Mouse (Mus musculus) heart, embryonic 15.5 days (tissue): ENCODE measurements at regions not wholly inside any gene's neighbourhood (a gene's known extent, or its start where the extent isn't known, plus 50 kb on each side); places are given as distances from the start of the nearest gene placed in this dataset.
A peak's percentile ranks its signal among the peaks of the same experiment; 100 is the strongest.

Source experiments
- ATAC-seq: fragments of 200-750 bp; cut with Nextera tagmentation; replicated peaks from 2 replicates; pipeline ENCODE4 v1.8.0; 2017; ENCODE audit warnings: low read depth, moderate TSS enrichment; ENCODE audit not compliant: insufficient number of reproducible peaks, insufficient read depth, low FRiP score
- H3K27ac ChIP-seq: fragments of 300-500 bp; sonication (generic); 2 replicates; pipeline ENCODE4 v1.5.1; 2015; ENCODE audit warnings: mild to moderate bottlenecking, inconsistent platforms
- H3K27me3 ChIP-seq: fragments of 300-500 bp; sonication (generic); 2 replicates; pipeline ENCODE4 v1.6.1; 2015; ENCODE audit warnings: inconsistent platforms
- H3K36me3 ChIP-seq: fragments of 300-500 bp; sonication (generic); 2 replicates; pipeline ENCODE4 v1.6.1; 2015; ENCODE audit warnings: mild to moderate bottlenecking, inconsistent platforms
- H3K4me1 ChIP-seq: fragments of 300-500 bp; sonication (generic); replicated peaks from 2 replicates; pipeline ENCODE4 v1.6.1; 2015; ENCODE audit warnings: inconsistent platforms
- H3K4me2 ChIP-seq: fragments of 300-500 bp; sonication (generic); 2 replicates; pipeline ENCODE4 v1.6.1; 2015; ENCODE audit warnings: inconsistent platforms, mild to moderate bottlenecking, moderate library complexity
- H3K4me3 ChIP-seq: fragments of 300-500 bp; sonication (generic); 2 replicates; pipeline ENCODE4 v1.5.1; 2015; ENCODE audit warnings: mild to moderate bottlenecking, inconsistent platforms
- H3K9ac ChIP-seq: fragments of 300-500 bp; sonication (generic); 2 replicates; pipeline ENCODE4 v1.6.1; 2015; ENCODE audit warnings: mild to moderate bottlenecking, inconsistent platforms
- H3K9me3 ChIP-seq: fragments of 300-500 bp; sonication (generic); replicated peaks from 2 replicates; pipeline ENCODE4 v1.6.1; 2016; ENCODE audit warnings: inconsistent platforms
- WGBS: fragments of 180-500 bp; shearing (Covaris S2); methylation state at CpG from one replicate; pipeline ENCODE4 v1.1.7; 2015; ENCODE audit warnings: mixed read lengths; 5-methylcytosine and 5-hydroxymethylcytosine counted together

- no peak overlapping the region for H3K4me2 ChIP-seq
- 44% methylated on average over 1 of the region's 1 CpGs for WGBS
- H3K27me3 ChIP-seq = no peaks in the 10 kb centered on the region
- H3K27ac ChIP-seq = no peak overlapping the region
- H3K4me3 ChIP-seq = no peak overlapping the region
- no peak for ATAC-seq
- H3K4me1 ChIP-seq = peaks cover 4% of the 10 kb centered on the region; the same call in 1 of the 2 replicates
- no peak overlapping the region for H3K9ac ChIP-seq
- H3K36me3 ChIP-seq = no peaks in the 10 kb centered on the region
- no peaks in the 10 kb centered on the region for H3K9me3 ChIP-seq
These were observed 794.9 kb downstream of the Gsdmc2 start for GRCm38 (mm10) chr15:63050033-63050432.

GRCm38 (mm10) chr15:63042367-63042766 lies 802.6 kb downstream of the Gsdmc2 start:
- H3K27ac ChIP-seq = no peak overlapping the region
- no peak overlapping the region for H3K4me2 ChIP-seq
- H3K4me1 ChIP-seq = no peaks in the 10 kb centered on the region
- no peaks in the 10 kb centered on the region for H3K9me3 ChIP-seq
- no peaks in the 10 kb centered on the region for H3K36me3 ChIP-seq
- ATAC-seq = no peak
- H3K9ac ChIP-seq = no peak overlapping the region
- no peak overlapping the region for H3K4me3 ChIP-seq
- H3K27me3 ChIP-seq = no peaks in the 10 kb centered on the region

- Histone ChIP-seq H3K36me3 (no peaks in the 10 kb centered on the region), H3K27me3 (no peaks in the 10 kb centered on the region), H3K4me1 (no peaks in the 10 kb centered on the region), H3K27ac (no peak overlapping the region), H3K9me3 (no peaks in the 10 kb centered on the region), H3K9ac (no peak overlapping the region), H3K4me3 (no peak overlapping the region), H3K4me2 (no peak overlapping the region)
- ATAC-seq = no peak
- whole genome bisulfite sequencing = 87% methylated on average over 7 of the region's 7 CpGs
These were observed 808.7 kb downstream of the Gsdmc2 start for GRCm38 (mm10) chr15:63036241-63036640.

GRCm38 (mm10) chr15:63020826-63021225 lies 824.2 kb downstream of the Gsdmc2 start:
- H3K27me3 ChIP-seq = no peaks in the 10 kb centered on the region
- H3K9me3 ChIP-seq = no peaks in the 10 kb centered on the region
- no peak overlapping the region for H3K27ac ChIP-seq
- no peak for ATAC-seq
- no peak overlapping the region for H3K4me3 ChIP-seq
- H3K4me1 ChIP-seq = peaks cover 3% of the 10 kb centered on the region; the same call in 1 of the 2 replicates
- no peaks in the 10 kb centered on the region for H3K36me3 ChIP-seq
- H3K9ac ChIP-seq = no peak overlapping the region
- WGBS = 18% methylated on average over 2 of the region's 2 CpGs
- H3K4me2 ChIP-seq = no peak overlapping the region

- H3K4me3 ChIP-seq = no peak overlapping the region
- H3K9ac ChIP-seq = no peak overlapping the region
- H3K27ac ChIP-seq = no peak overlapping the region
- 47% methylated on average over 3 of the region's 3 CpGs for WGBS
- H3K4me2 ChIP-seq = no peak overlapping the region
- no peaks in the 10 kb centered on the region for H3K9me3 ChIP-seq
- no peak; the same call in 1 of the 2 replicates for ATAC-seq
- H3K36me3 ChIP-seq = no peaks in the 10 kb centered on the region
- no peaks in the 10 kb centered on the region for H3K27me3 ChIP-seq
- peaks cover 3% of the 10 kb centered on the region; the same call in 1 of the 2 replicates for H3K4me1 ChIP-seq
These were observed 827.0 kb downstream of the Gsdmc2 start for GRCm38 (mm10) chr15:63017966-63018365.

GRCm38 (mm10) chr15:63006471-63007228 lies 838.3 kb downstream of the Gsdmc2 start:
- Histone ChIP-seq H3K4me3 (no peak overlapping the region), H3K9ac (no peak overlapping the region), H3K27me3 (no peaks in the 10 kb centered on the region), H3K4me2 (no peak overlapping the region), H3K27ac (0 out of 2 replicates have a peak overlapping the region, but pooled peaks have one; percentile 6), H3K9me3 (no peaks in the 10 kb centered on the region), H3K36me3 (no peaks in the 10 kb centered on the region), H3K4me1 (0 out of 2 replicates have a peak, but pooled peaks cover 5% of the 10 kb centered on the region)
- WGBS = 62% methylated on average over 13 of the region's 14 CpGs
- peak; percentile 47; the same call in 1 of the 2 replicates for ATAC-seq

GRCm38 (mm10) chr15:62994691-62995090 lies 850.3 kb downstream of the Gsdmc2 start:
- H3K4me1 ChIP-seq = no peaks in the 10 kb centered on the region
- WGBS = 81% methylated on average over 2 of the region's 2 CpGs
- ATAC-seq = no peak
- no peaks in the 10 kb centered on the region for H3K36me3 ChIP-seq
- H3K4me2 ChIP-seq = no peak overlapping the region
- no peaks in the 10 kb centered on the region for H3K9me3 ChIP-seq
- H3K4me3 ChIP-seq = no peak overlapping the region
- H3K9ac ChIP-seq = no peak overlapping the region
- no peak overlapping the region for H3K27ac ChIP-seq
- no peaks in the 10 kb centered on the region for H3K27me3 ChIP-seq

- Histone ChIP-seq H3K9me3 (no peaks in the 10 kb centered on the region), H3K4me3 (no peak overlapping the region), H3K4me1 (no peaks in the 10 kb centered on the region), H3K27me3 (no peaks in the 10 kb centered on the region), H3K9ac (no peak overlapping the region), H3K4me2 (no peak overlapping the region), H3K27ac (no peak overlapping the region), H3K36me3 (no peaks in the 10 kb centered on the region)
- WGBS = 70% methylated on average over 4 of the region's 4 CpGs
- no peak for ATAC-seq
These were observed 858.1 kb downstream of the Gsdmc2 start for GRCm38 (mm10) chr15:62986871-62987270.

GRCm38 (mm10) chr15:62986147-62986546 lies 858.8 kb downstream of the Gsdmc2 start:
- Histone ChIP-seq H3K4me1 (no peaks in the 10 kb centered on the region), H3K27me3 (no peaks in the 10 kb centered on the region), H3K36me3 (no peaks in the 10 kb centered on the region), H3K4me3 (no peak overlapping the region), H3K9ac (no peak overlapping the region), H3K4me2 (no peak overlapping the region), H3K27ac (no peak overlapping the region), H3K9me3 (no peaks in the 10 kb centered on the region)
- no peak for ATAC-seq
- WGBS = 65% methylated on average over 7 of the region's 7 CpGs

GRCm38 (mm10) chr15:62970566-62970965 lies 874.4 kb downstream of the Gsdmc2 start:
- WGBS = 78% methylated on average over 2 of the region's 2 CpGs
- Histone ChIP-seq H3K9ac (no peak overlapping the region), H3K9me3 (no peaks in the 10 kb centered on the region), H3K4me2 (no peak overlapping the region), H3K4me1 (no peaks in the 10 kb centered on the region), H3K27me3 (no peaks in the 10 kb centered on the region), H3K4me3 (no peak overlapping the region), H3K27ac (no peak overlapping the region), H3K36me3 (no peaks in the 10 kb centered on the region)
- no peak for ATAC-seq

GRCm38 (mm10) chr15:62962681-62963080 lies 882.3 kb downstream of the Gsdmc2 start:
- Histone ChIP-seq H3K9ac (no peak overlapping the region), H3K27me3 (no peaks in the 10 kb centered on the region), H3K9me3 (no peaks in the 10 kb centered on the region), H3K4me1 (no peaks in the 10 kb centered on the region), H3K27ac (no peak overlapping the region), H3K36me3 (no peaks in the 10 kb centered on the region), H3K4me3 (no peak overlapping the region), H3K4me2 (no peak overlapping the region)
- no peak for ATAC-seq
- 66% methylated on average over 5 of the region's 5 CpGs for WGBS

- Histone ChIP-seq H3K36me3 (no peaks in the 10 kb centered on the region), H3K9me3 (no peaks in the 10 kb centered on the region), H3K9ac (no peak overlapping the region), H3K4me3 (no peak overlapping the region), H3K4me1 (no peaks in the 10 kb centered on the region), H3K27me3 (no peaks in the 10 kb centered on the region), H3K4me2 (no peak overlapping the region), H3K27ac (no peak overlapping the region)
- WGBS = 84% methylated on average over 1 of the region's 1 CpGs
- ATAC-seq = no peak
These were observed 884.4 kb downstream of the Gsdmc2 start for GRCm38 (mm10) chr15:62960623-62961022.
